ENCODE assay signal across 12 mouse cellular contexts in genomic region chr5:102123285-102123684, GRCm38 (mm10). TPM values are rescaled to one million over a fixed set of nuclear protein-coding genes. Genes with fewer than 3 reads are reported as not detected.
DNase-seq lines count a peak whose midpoint lies in the region; ATAC-seq lines count a peak whose summit lies in the region.
"Had no signal": no experiment of that assay in that cellular context is flagged by ENCODE, and none has a peak within 500 bp of the region (broad histone marks: within the 10 kb centered on the region; RNA-seq: fewer than 3 reads in every experiment).

No protein-coding gene starts in this region.

- H3K4me2 ChIP-seq in hindbrain, embryonic 14.5 days (replicated peaks), result no peak overlapping the region
- H3K4me2 ChIP-seq: embryonic facial prominence, embryonic 13.5 days; hindbrain, embryonic 13.5 days had no signal

- no peak overlapping the region for H3K4me3 ChIP-seq in hindbrain, embryonic 10.5 days
- H3K4me3 ChIP-seq in hindbrain, embryonic 14.5 days (replicated peaks; ENCODE audit: low read length), result no peak overlapping the region
- H3K4me3 ChIP-seq: embryonic facial prominence, embryonic 13.5 days; hindbrain, embryonic 13.5 days had no signal

- H3K27ac ChIP-seq in hindbrain, embryonic 10.5 days, result peak overlapping the region; percentile 45; the same call in 1 of the 2 replicates
- no peak overlapping the region for H3K27ac ChIP-seq in hindbrain, embryonic 14.5 days
- H3K27ac ChIP-seq: embryonic facial prominence, embryonic 13.5 days; hindbrain, embryonic 13.5 days; stomach, postnatal 0 days had no signal

- H3K27me3 ChIP-seq in hindbrain, embryonic 10.5 days (ENCODE audit: insufficient read depth, poor library complexity, severe bottlenecking), result no peaks in the 10 kb centered on the region
- no peaks in the 10 kb centered on the region for H3K27me3 ChIP-seq in hindbrain, embryonic 14.5 days (ENCODE audit: control insufficient read depth, insufficient read depth, low read length)
- H3K27me3 ChIP-seq: embryonic facial prominence, embryonic 13.5 days; hindbrain, embryonic 13.5 days had no signal

- WGBS in hindbrain, embryonic 10.5 days, result 39% methylated on average over 6 of the region's 6 CpGs
- whole genome bisulfite sequencing in hindbrain, embryonic 14.5 days, result 49% methylated on average over 6 of the region's 6 CpGs

- ATAC-seq in hindbrain, embryonic 14.5 days (ENCODE audit: low FRiP score), result no peak; the same call in 1 of the 2 replicates

- no peaks in the 10 kb centered on the region for H3K36me3 ChIP-seq in hindbrain, embryonic 10.5 days
- no peaks in the 10 kb centered on the region for H3K36me3 ChIP-seq in hindbrain, embryonic 14.5 days (replicated peaks; ENCODE audit: control insufficient read depth, insufficient read depth)
- H3K36me3 ChIP-seq: embryonic facial prominence, embryonic 13.5 days; G1E; hindbrain, embryonic 13.5 days had no signal

- peaks cover 16% of the 10 kb centered on the region for H3K4me1 ChIP-seq in hindbrain, embryonic 10.5 days (replicated peaks)
- 0 out of 2 replicates have a peak, but pooled peaks cover 4% of the 10 kb centered on the region for H3K4me1 ChIP-seq in hindbrain, embryonic 14.5 days (replicated peaks; ENCODE audit: control insufficient read depth, insufficient read depth, low read length)
- H3K4me1 ChIP-seq: embryonic facial prominence, embryonic 13.5 days; hindbrain, embryonic 13.5 days had no signal

- H3K9ac ChIP-seq in hindbrain, embryonic 14.5 days, result no peak overlapping the region
- H3K9ac ChIP-seq: embryonic facial prominence, embryonic 13.5 days; hindbrain, embryonic 13.5 days had no signal

- no peaks in the 10 kb centered on the region for H3K9me3 ChIP-seq in hindbrain, embryonic 10.5 days
- H3K9me3 ChIP-seq in hindbrain, embryonic 14.5 days (ENCODE audit: control insufficient read depth, low read length), result no peaks in the 10 kb centered on the region
- H3K9me3 ChIP-seq: embryonic facial prominence, embryonic 13.5 days; hindbrain, embryonic 13.5 days had no signal

- no peak for DNase-seq in hindbrain, embryonic 10.5 days (ENCODE audit: low spot score)
- no peak for DNase-seq in hindbrain, embryonic 14.5 days (ENCODE audit: low spot score)
- peak; percentile 94 for DNase-seq in cerebellum, adult 8-10 months
- DNase-seq in layer of hippocampus, adult 9-11 months, result peak; percentile 64
- DNase-seq in retina, adult 2 months (ENCODE audit: low read depth, low spot score), result peak; percentile 23
- DNase-seq in adipocyte (ENCODE audit: low spot score), result no peak
- DNase-seq in spleen, postnatal 4 days (ENCODE audit: low spot score in 2 of 2), result no peak
- DNase-seq in thymus, postnatal 0 days (ENCODE audit: low spot score), result no peak

RNA-seq across cellular contexts. Expression of gene Wdfy3, which starts 53.6 kb away (rescaled TPM):
- 19.5 and 24.2 TPM in 2 replicates for polyA plus RNA-seq in hindbrain, embryonic 10.5 days (2016; fragmentation: Nextera tagmentation; extraction: Ambion mirVana)
- 35.3 and 36.2 TPM in 2 replicates for polyA plus RNA-seq in hindbrain, embryonic 14.5 days (2014; fragmentation: Nextera tagmentation; extraction: Ambion mirVana)
- 1.9 and 2.0 TPM in 2 replicates for polyA plus RNA-seq in thymus, postnatal 0 days (2015; fragmentation: Nextera tagmentation; extraction: Ambion mirVana)
- polyA plus RNA-seq: G1E had no signal

Comparison
In these comparisons a context has a peak if more than half of its experiments do, and no peak if none do; other contexts are left out.
1. DNase-seq: peak in cerebellum, adult 8-10 months (single experiment), layer of hippocampus, adult 9-11 months (single experiment) and retina, adult 2 months (single experiment); none in hindbrain, embryonic 10.5 days (single experiment), hindbrain, embryonic 14.5 days (single experiment), adipocyte (single experiment), spleen, postnatal 4 days (0 of 2) and thymus, postnatal 0 days (single experiment).